Mouse (Mus musculus) G1E (cell line): ENCODE results near the gene Pbxip1. TPM values are rescaled to one million over a fixed set of nuclear protein-coding genes. Genes with fewer than 3 reads are reported as not detected.

ENCODE experiments used
- ATAC-seq: 2 replicates; pipeline ENCODE4 v1.8.0; 2016; ENCODE audit warnings: mild to moderate bottlenecking; ENCODE audit not compliant: insufficient number of reproducible peaks, poor library complexity, low FRiP score, severe bottlenecking; ENCODE audit errors: extremely low read depth
- DNase-seq: peaks from one replicate; pipeline ENCODE4 v3.0.0; 2012; ENCODE audit warnings: low spot score
- H3K27me3 ChIP-seq: 2 replicates; pipeline ENCODE4 v1.6.1; 2012; ENCODE audit warnings: mild to moderate bottlenecking, low read length, inconsistent platforms; ENCODE audit not compliant: insufficient read depth
- H3K36me3 ChIP-seq: replicated peaks from 2 replicates; pipeline ENCODE3; 2012; ENCODE audit warnings: mild to moderate bottlenecking, inconsistent platforms
- H3K4me1 ChIP-seq: 2 replicates; pipeline ENCODE4 v1.6.1; 2012; ENCODE audit warnings: low read depth, low read length, inconsistent platforms, mixed read lengths; ENCODE audit not compliant: insufficient read depth
- H3K4me3 ChIP-seq: 2 replicates; pipeline ENCODE4 v1.5.1; 2012; ENCODE audit warnings: low read depth, mild to moderate bottlenecking, inconsistent platforms, low read length, moderate library complexity, mixed read lengths
- H3K9me3 ChIP-seq: replicated peaks from 2 replicates; pipeline ENCODE4 v1.6.1; 2012; ENCODE audit warnings: inconsistent platforms
- CTCF ChIP-seq: IDR thresholded peaks from 2 replicates; pipeline ENCODE4 v1.5.1; 2012; ENCODE audit warnings: low read depth, low read length, inconsistent platforms, mixed read lengths
- GATA1 ChIP-seq: IDR thresholded peaks from 2 replicates; pipeline ENCODE4 v1.6.1; 2012; ENCODE audit warnings: borderline replicate concordance, low read length, inconsistent platforms, mixed read lengths
- GATA2 ChIP-seq: IDR thresholded peaks from 2 replicates; pipeline ENCODE4 v1.6.1; 2012; ENCODE audit warnings: low read depth, low read length, inconsistent platforms, borderline replicate concordance
- POLR2AphosphoS5 ChIP-seq: IDR thresholded peaks from 2 replicates; pipeline ENCODE4 v1.6.1; 2012; ENCODE audit warnings: low read depth, low read length, inconsistent platforms; ENCODE audit not compliant: insufficient replicate concordance
- TAL1 ChIP-seq: conservative IDR thresholded peaks from 2 replicates; pipeline ENCODE4 v1.6.1; 2012; ENCODE audit warnings: low read depth, low read length, inconsistent platforms, mixed read lengths
- polyA plus RNA-seq: library from polyadenylated mRNA; stranded (reverse); fragments of >175 nt; gene quantifications from 2 replicates; pipeline ENCODE4 v1.2.3, GENCODE M21; 2012
- total RNA-seq, 2 experiments: library from RNA; stranded (forward) in 1 of 2; stranded (reverse) in 1 of 2; fragments of 200-1000 nt in 1 of 2; fragments of >200 nt in 1 of 2; fragmentation: Nextera tagmentation in 1 of 2; gene quantifications; 2 replicates each; pipeline ENCODE4 v1.2.3; 2014 to 2017

The Pbxip1 gene
- total and polyA plus RNA-seq, 3 experiments, result 9.0 to 16.4 (median 12.1) TPM

GRCm38 (mm10) chr3:89456726-89457665, 20.5 kb downstream of the Pbxip1 start:
- ATAC-seq (no peak), DNase-seq (peak; percentile 64)
- H3K4me1 ChIP-seq, result peaks cover 44% of the 10 kb centered on the region
- H3K27me3 ChIP-seq, result peaks cover 3% of the 10 kb centered on the region
- no peak for TF ChIP-seq GATA1
- peak; percentile 44 for TF ChIP-seq CTCF
- no peak for TF ChIP-seq POLR2AphosphoS5
- TF ChIP-seq GATA2, result no peak
- peaks cover 16% of the 10 kb centered on the region for H3K36me3 ChIP-seq
- peak overlapping the region; percentile 52; the same call in 1 of the 2 replicates for H3K4me3 ChIP-seq
- no peaks in the 10 kb centered on the region for H3K9me3 ChIP-seq

- Histone ChIP-seq H3K9me3 (no peaks in the 10 kb centered on the region), H3K4me1 (peaks cover 46% of the 10 kb centered on the region), H3K36me3 (peaks cover 27% of the 10 kb centered on the region), H3K27me3 (peaks cover 3% of the 10 kb centered on the region; the same call in 1 of the 2 replicates), H3K4me3 (peak overlapping the region; percentile 81; the same call in 1 of the 2 replicates)
- TF ChIP-seq POLR2AphosphoS5, result no peak
- TF ChIP-seq GATA1, result no peak
- TF ChIP-seq TAL1, result no peak
- TF ChIP-seq GATA2, result no peak
- TF ChIP-seq CTCF, result no peak
- ATAC-seq, result 0 out of 2 replicates have a peak, but pooled peaks have one; percentile 29
- DNase-seq, result no peak
Measured at GRCm38 (mm10) chr3:89458372-89458964, 22.0 kb downstream of the Pbxip1 start.

GRCm38 (mm10) chr3:89458965-89459807, 22.7 kb downstream of the Pbxip1 start:
- Histone ChIP-seq H3K9me3 (no peaks in the 10 kb centered on the region), H3K4me3 (peak overlapping the region; percentile 81), H3K27me3 (peaks cover 3% of the 10 kb centered on the region; the same call in 1 of the 2 replicates), H3K4me1 (peaks cover 46% of the 10 kb centered on the region), H3K36me3 (peaks cover 34% of the 10 kb centered on the region)
- ATAC-seq (peak; percentile 78), DNase-seq (peak; percentile 61)
- no peak for TF ChIP-seq GATA2
- no peak for TF ChIP-seq GATA1
- TF ChIP-seq TAL1, result no peak
- no peak for TF ChIP-seq POLR2AphosphoS5
- no peak for TF ChIP-seq CTCF

GRCm38 (mm10) chr3:89468268-89468667, 31.8 kb downstream of the Pbxip1 start:
- Histone ChIP-seq H3K27me3 (peaks cover 6% of the 10 kb centered on the region), H3K36me3 (peaks cover 62% of the 10 kb centered on the region), H3K4me3 (no peak overlapping the region), H3K4me1 (no peaks in the 10 kb centered on the region), H3K9me3 (no peaks in the 10 kb centered on the region)
- TF ChIP-seq GATA2 (no peak), CTCF (no peak), GATA1 (no peak), TAL1 (no peak), POLR2AphosphoS5 (no peak)
- no peak for DNase-seq
- ATAC-seq, result no peak

GRCm38 (mm10) chr3:89472280-89472679, 35.8 kb downstream of the Pbxip1 start:
- Histone ChIP-seq H3K27me3 (peaks cover 11% of the 10 kb centered on the region), H3K4me1 (peaks cover 3% of the 10 kb centered on the region; the same call in 1 of the 2 replicates), H3K36me3 (peaks cover 30% of the 10 kb centered on the region), H3K9me3 (no peaks in the 10 kb centered on the region), H3K4me3 (no peak overlapping the region)
- DNase-seq (no peak), ATAC-seq (no peak)
- TF ChIP-seq CTCF, result no peak
- no peak for TF ChIP-seq POLR2AphosphoS5
- no peak for TF ChIP-seq TAL1
- TF ChIP-seq GATA2, result no peak
